Mouse (Mus musculus) gastrocnemius, postnatal 36 days (tissue): ENCODE data around the gene Rrm1. TPM values are rescaled to one million over a fixed set of nuclear protein-coding genes. Genes with fewer than 3 reads are reported as not detected.

ENCODE experiments used
- DNase-seq, 2 experiments: peaks; one replicate each; pipeline ENCODE4 v3.0.0; 2022
- intact Hi-C: fragments of 180-260 bp; cut with DNase I; formaldehyde crosslinking; loops from one replicate; pipeline ENCODE4 v1.15.1; 2025
- total RNA-seq, 2 experiments: library from RNA; stranded (reverse); gene quantifications; 2 replicates each; pipeline ENCODE4 v1.2.3; 2021

The Rrm1 gene
- total RNA-seq, 2 experiments from 2014 or later: 12.9 to 15.1 TPM

DNA sequence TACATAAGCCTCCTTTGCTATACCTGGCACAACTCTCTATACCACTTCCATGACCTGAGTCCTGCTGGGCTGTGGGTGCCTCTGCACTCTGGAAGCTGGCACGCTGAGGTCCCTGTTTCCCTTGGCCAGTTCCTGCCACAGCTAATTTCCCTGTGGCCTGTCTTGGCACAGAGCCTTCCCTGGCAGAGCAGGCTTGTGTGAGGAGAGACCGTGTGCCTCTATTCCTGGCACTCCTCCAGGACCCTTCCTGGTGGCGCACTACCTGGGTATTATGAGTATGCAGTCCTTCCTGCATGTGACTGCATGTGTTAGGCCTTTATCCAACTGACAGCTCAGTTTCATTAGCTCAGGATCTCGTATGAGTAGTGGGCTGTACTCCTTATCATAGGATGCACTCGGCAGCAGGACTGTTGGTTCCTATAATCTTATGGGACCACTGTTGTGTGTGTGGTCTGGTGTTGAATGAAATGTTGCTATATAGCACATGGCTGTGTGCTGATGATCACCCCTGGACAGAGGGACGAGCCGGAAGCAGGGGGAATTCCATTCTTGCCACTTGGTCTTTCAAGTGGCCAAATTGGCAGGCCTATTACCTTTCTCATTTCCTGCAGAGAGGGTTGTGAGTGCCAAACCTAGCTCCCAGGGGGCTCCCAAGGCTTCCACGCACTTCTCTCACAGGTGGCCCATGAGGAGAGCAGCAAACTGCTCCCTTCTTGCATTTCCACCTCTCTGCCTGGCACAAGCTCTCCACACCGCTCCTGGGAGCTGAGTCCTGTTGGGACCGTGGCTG is 75.0 kb downstream of the Rrm1 start:
- intact Hi-C loops: no loop called here
- DNase-seq: no peak

- intact Hi-C loops: no loop called here
- DNase-seq: no peak
Observed at GRCm38 (mm10) chr7:102517051-102517335, 75.5 kb downstream of the Rrm1 start.

Other genes starting within 250 kb of the Rrm1 start
- 10 to 100 TPM; 20.8 to 22.6 TPM for gene Nup98, start 231.5 kb upstream of the Rrm1 start, total RNA-seq
- gene Pgap2, start 231.5 kb upstream of the Rrm1 start, total RNA-seq: 10 to 100 TPM; 23.3 to 25.4 TPM
- 10 to 100 TPM; 15.6 to 15.7 TPM for gene Rhog, start 185.6 kb upstream of the Rrm1 start, total RNA-seq
- gene Stim1, start 173.9 kb upstream of the Rrm1 start, total RNA-seq: 100 to 1,000 TPM; 155 to 167 TPM
- not detected for gene Olfr543, start 40.0 kb downstream of the Rrm1 start, total RNA-seq
- gene Olfr544, start 46.6 kb downstream of the Rrm1 start, total RNA-seq: not detected
- not detected for gene Olfr545, start 57.9 kb downstream of the Rrm1 start, total RNA-seq
- gene Olfr547, start 93.1 kb downstream of the Rrm1 start, total RNA-seq: not detected
- gene Olfr548-ps1, start 99.2 kb downstream of the Rrm1 start, total RNA-seq: not detected
- not detected for gene Olfr549, start 108.2 kb downstream of the Rrm1 start, total RNA-seq
- gene Trim21, start 123.8 kb downstream of the Rrm1 start, total RNA-seq: 1 to 10 TPM; 1.7 to 2.8 TPM
- gene Olfr550, start 129.7 kb downstream of the Rrm1 start, total RNA-seq: under 1 TPM in 1 of 2 experiments, not detected in 1; 0.08 TPM
- not detected for gene Olfr551, start 150.2 kb downstream of the Rrm1 start, total RNA-seq
- gene Olfr552, start 156.1 kb downstream of the Rrm1 start, total RNA-seq: under 1 TPM in 1 of 2 experiments, not detected in 1; 0.10 TPM
- not detected for gene Olfr553, start 176.5 kb downstream of the Rrm1 start, total RNA-seq
- not detected for gene Olfr554, start 196.7 kb downstream of the Rrm1 start, total RNA-seq
- not detected for gene Olfr555, start 217.1 kb downstream of the Rrm1 start, total RNA-seq
- gene Olfr556, start 223.2 kb downstream of the Rrm1 start, total RNA-seq: not detected
- 1 to 10 TPM; 3.6 to 4.2 TPM for gene Trim68, start 245.6 kb downstream of the Rrm1 start, total RNA-seq